Mouse (Mus musculus) Patski (cell line): Measurements from ENCODE around the gene Rpl27. TPM values are rescaled to one million over a fixed set of nuclear protein-coding genes. Genes with fewer than 3 reads are reported as not detected.
"Not testable (repeated sequence)": the region's sequence is repeated elsewhere in the genome, so short reads cannot be mapped to it uniquely, and the experiment has no call there.

Source experiments
- ATAC-seq: fragments of 100-300 bp; one replicate; pipeline ENCODE4 v1.8.0; 2021
- CTCF ChIA-PET: fragments of 350-600 bp; sonication (Branson Sonifier 250); formaldehyde crosslinking; loops from one replicate; lab custom pipeline; 2022; ENCODE audit warnings: inconsistent platforms; lab: Charles Lee
- POLR2A ChIA-PET: fragments of 350-600 bp; sonication (Branson Sonifier 250); formaldehyde crosslinking; loops from one replicate; lab custom pipeline; 2022; ENCODE audit warnings: antibody characterized with exemption, inconsistent platforms; lab: Charles Lee
- DNase-seq: peaks from one replicate; pipeline ENCODE4 v3.0.0-alpha.2; 2011; ENCODE audit warnings: low read depth, low spot score
- H3K27me3 ChIP-seq: fragments of 371-371 bp; one replicate; pipeline ENCODE4 v1.5.1; 2021
- CTCF ChIP-seq: fragments of 100-300 bp; IDR thresholded peaks from one replicate; pipeline ENCODE4 v1.5.1; 2021
- in situ Hi-C: fragments of 300-500 bp; cut with MboI; formaldehyde crosslinking; loops from 3 replicates; pipeline ENCODE4 v1.11.1; 2018; ENCODE audit warnings: low pct_unique_long_range_greater_than_20kb, mixed read lengths
- polyA plus RNA-seq: library from polyadenylated mRNA; unstranded; gene quantifications from one replicate; pipeline ENCODE4 v1.2.3, GENCODE M21; 2021

Gene Rpl27
- polyA plus RNA-seq, 1 experiment from 2014 or later = 391 TPM

DNA sequence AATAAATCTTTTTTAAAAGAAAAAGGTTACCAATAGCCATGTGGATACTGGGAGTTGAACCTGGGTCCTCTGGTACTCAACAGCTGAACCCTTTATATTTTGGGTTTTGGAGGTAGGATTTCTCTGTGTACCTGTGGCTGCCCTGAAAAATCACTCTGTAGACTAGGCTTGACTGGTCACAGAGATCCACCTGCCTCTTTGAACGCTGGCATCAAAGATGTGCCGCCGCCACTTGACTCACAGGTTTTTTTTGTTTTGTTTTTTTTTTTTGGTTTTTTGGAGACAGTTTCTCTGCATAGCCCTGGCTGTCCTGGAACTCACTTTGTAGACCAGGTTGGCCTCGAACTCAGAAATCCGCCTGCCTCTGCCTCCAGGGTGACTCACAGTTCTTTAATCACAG, 5.7 kb downstream of the Rpl27 start:
- CTCF ChIA-PET = no interaction called here
- no peaks in the 10 kb centered on the region for H3K27me3 ChIP-seq
- in situ Hi-C loops = no loop called here
- DNase-seq (no peak), ATAC-seq (no peak)
- no peak for TF ChIP-seq CTCF
- POLR2A ChIA-PET = interaction anchor here (0.7 to 1.0 kb wide), 2 partner anchors 9 to 17 kb away, joined by 3 read pairs; partner anchors contain the start of gene Rnd2

DNA sequence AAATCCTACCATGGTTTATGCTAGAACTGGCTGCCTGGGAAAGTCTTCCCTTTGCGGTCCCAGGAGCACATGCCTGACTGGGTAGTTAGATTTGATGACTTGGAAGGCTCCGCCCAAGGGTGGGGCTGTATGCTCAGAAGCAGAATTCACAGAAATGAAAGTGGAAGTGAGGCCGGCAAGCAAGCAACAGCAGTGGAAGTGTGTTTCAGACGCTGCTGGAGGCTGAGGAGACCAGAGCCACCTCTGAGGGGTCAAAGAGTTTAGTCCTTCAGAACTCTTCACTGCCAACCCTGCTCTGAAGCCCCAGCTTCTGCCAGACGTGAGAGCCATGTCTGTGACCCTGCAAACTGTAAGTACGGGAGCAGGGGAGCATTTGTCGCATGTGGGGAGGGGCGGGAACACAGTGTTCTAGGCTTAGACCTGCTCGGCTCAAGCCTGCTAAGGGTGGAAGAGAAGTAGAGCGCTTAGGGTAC, 6.2 kb downstream of the Rpl27 start, which contains the start of gene Ifi35:
Gene Ifi35 (plus strand): TSS at position 134 of the 473 bp plus-strand sequence.
- CTCF ChIA-PET = no interaction called here
- in situ Hi-C loops = no loop called here
- ATAC-seq (peak; percentile 80), DNase-seq (no peak)
- TF ChIP-seq CTCF = no peak
- POLR2A ChIA-PET = interaction anchor here (0.7 to 1.0 kb wide), 2 partner anchors 8 to 16 kb away, joined by 3 read pairs; partner anchors contain the start of gene Rnd2
- no peaks in the 10 kb centered on the region for H3K27me3 ChIP-seq

DNA sequence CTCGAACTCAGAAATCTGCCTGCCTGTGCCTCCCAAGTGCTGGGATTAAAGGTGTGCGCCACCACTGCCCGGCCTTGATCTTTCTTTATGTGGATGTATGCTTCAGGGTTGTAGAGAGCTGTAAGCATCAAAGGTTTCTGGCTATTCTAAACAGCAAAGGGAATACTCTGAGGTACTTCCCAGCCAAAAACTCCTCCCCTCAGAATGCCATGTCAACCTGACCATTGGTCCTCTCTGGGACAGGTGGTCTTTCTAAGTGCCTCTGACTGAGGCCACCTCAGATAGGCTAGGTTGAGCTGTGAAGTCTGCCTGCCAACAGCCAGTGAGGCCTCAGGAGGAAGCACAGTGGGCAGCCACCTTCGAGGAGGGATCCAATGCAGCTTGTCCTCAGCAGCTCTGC, 6.8 kb downstream of the Rpl27 start:
- ATAC-seq (no peak), DNase-seq (no peak)
- no peak for TF ChIP-seq CTCF
- in situ Hi-C loops = no loop called here
- CTCF ChIA-PET = interaction anchor here (0.7 kb wide), 1 partner anchor 18 kb away, joined by 3 read pairs; no protein-coding TSS in a partner anchor
- POLR2A ChIA-PET = interaction anchor here (1.0 to 1.7 kb wide), 2 partner anchors 8 to 16 kb away, joined by 3 to 8 read pairs; partner anchors contain the start of genes Rnd2 and Vat1
- no peaks in the 10 kb centered on the region for H3K27me3 ChIP-seq

DNA sequence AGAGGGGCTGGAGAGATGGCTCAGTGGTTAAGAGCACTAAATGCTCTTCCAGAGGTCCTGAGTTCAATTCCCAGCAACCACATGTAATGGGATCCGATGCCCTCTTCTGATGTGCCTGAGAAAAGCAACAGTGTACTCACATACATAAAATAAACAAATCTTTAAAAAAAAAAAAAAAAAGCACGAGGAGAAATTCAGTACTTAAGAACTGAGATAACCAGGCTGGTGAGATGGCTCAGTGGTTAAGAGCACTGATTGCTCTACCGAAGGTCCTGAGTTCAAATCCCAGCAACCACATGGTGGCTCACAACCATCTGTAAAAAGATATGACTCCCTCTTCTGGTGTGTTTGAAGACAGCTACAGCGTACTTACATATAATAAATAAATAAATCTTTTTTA, 7.5 kb downstream of the Rpl27 start:
- in situ Hi-C loops, ATAC-seq, H3K27me3 ChIP-seq, DNase-seq: not testable (repeated sequence)
- ChIA-PET CTCF (interaction anchor here (0.7 to 1.0 kb wide), 2 partner anchors 10 to 18 kb away, joined by 3 read pairs; no protein-coding TSS in a partner anchor), POLR2A (interaction anchor here (1.7 kb wide), 1 partner anchor 16 kb away, joined by 8 read pairs; the partner anchor contains the start of genes Rnd2 and Vat1)

DNA sequence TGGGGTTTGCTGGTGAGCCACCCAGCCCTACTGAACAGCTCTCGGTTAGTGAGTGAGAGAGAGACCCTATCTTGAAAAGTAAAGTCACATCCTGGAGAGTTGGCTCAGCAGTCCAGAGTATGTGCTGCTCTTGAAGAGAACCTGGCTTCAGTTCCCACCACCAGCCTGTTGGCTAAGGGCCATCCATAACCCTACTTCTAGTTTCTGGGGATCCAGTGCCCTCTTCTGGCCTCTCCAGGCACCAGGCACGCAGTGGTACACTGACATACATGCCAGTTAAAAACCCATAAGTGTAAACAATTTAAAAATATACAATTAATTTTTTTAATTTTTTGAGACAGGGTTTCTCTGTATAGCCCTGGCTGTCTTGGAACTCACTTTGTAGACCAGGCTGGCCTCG, 8.3 kb downstream of the Rpl27 start:
- ATAC-seq (no peak), DNase-seq (no peak)
- H3K27me3 ChIP-seq = no peaks in the 10 kb centered on the region
- in situ Hi-C loops = no loop called here
- TF ChIP-seq CTCF = no peak
- ChIA-PET POLR2A (interaction anchor here (1.7 kb wide), 1 partner anchor 15 kb away, joined by 8 read pairs; the partner anchor contains the start of genes Rnd2 and Vat1), CTCF (interaction anchor here (1.0 kb wide), 1 partner anchor 9 kb away, joined by 3 read pairs; no protein-coding TSS in a partner anchor)

DNA sequence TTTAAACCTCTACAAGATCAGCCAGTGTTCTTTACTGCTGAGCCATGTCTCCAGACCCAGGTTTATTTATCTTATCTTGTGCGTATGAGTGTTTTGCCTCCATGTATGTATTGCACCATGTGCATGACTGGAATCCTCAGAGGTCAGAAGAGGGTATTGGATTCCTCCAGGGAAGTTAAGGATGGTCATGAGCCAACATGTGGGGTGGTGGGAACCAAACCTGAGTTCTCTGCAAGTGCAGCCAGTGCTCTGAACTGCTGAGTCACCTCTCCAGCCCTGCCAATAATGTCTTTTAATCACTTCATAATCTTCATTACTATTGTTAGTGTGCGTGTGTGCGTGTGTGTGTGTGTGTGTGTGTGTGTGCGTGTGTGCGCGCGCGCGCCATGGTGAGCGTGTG, 9.4 kb downstream of the Rpl27 start:
- TF ChIP-seq CTCF = no peak
- DNase-seq (no peak), ATAC-seq (no peak)
- POLR2A ChIA-PET = no interaction called here
- CTCF ChIA-PET = no interaction called here
- in situ Hi-C loops = no loop called here
- H3K27me3 ChIP-seq = no peaks in the 10 kb centered on the region

DNA sequence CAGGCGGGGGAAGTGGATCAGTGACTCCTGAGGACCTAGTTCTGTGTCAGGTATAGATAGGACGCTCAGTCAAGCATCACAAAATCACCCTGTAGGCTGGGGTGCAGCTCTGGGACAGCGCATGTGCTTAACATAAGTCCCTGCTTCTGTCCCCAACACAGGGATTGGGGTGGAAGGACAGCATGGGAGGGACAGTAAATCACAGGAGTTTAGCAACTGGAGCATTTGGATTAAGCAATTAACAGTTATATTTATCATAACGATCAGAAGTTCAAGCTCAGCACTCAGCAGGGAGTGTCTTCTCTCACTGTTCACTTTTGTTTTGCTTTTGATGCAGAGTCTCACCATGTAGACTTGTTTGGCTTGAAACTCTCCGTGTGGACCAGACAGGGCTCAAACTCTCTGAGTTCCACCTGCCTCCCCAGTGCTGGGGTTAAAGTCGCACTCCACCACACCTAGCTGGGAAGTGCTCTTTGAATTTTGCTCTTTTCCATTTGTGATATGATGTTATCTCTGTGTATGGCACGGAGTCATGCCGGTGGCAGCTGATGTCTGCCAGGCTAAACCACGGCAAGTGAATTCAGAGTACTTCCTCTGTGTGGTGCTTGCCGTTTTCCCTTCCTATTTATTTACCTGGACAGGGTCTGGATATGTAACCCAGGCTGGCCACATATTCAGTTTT, 10.1 kb downstream of the Rpl27 start:
- ATAC-seq (no peak), DNase-seq (no peak)
- CTCF ChIA-PET = no interaction called here
- TF ChIP-seq CTCF = no peak
- in situ Hi-C loops = no loop called here
- POLR2A ChIA-PET = no interaction called here
- H3K27me3 ChIP-seq = no peaks in the 10 kb centered on the region

DNA sequence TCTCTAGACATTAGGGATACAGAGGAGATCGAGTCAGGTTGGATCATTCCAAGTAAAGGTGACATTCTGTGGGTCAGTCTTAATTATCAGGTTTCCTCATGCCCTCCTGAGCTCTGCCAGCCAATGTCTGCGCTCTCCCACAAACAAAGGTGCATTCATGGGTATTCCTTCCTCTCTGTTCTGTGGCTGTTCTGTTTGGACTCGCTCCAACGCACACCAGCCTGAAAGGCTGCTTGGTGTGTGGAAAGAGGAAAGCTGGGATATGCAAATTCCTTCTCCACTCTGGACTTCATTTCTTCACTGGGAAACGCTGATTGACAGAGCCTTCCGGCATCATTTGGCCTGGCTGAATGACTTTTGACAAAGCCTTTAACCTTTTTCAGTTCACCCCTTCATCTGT, 12.6 kb downstream of the Rpl27 start:
- ATAC-seq = no peak

DNA sequence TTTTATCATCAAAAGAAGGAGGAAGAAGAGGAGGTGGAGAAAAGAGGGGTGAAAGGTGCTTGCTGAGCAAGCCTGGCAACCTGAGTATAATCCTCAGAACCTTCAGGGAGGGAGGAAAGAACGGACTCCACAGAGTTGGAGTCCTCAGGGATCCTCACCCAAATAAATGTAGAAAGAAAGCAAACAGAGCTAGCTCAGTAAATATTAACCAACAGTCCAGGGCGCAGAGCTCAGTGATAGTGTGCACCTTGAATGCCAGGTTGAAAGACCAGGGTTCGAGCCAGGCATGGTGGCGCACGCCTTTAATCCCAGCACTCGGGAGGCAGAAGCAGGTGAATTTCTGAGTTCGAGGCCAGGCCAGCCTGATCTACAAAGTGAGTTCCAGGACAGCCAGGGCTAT, 13.5 kb downstream of the Rpl27 start:
- TF ChIP-seq CTCF = no peak
- ChIA-PET CTCF (interaction anchor here (1.1 to 2.0 kb wide), 2 partner anchors 12 to 37 kb away, joined by 3 to 7 read pairs; no protein-coding TSS in a partner anchor), POLR2A (interaction anchor here (1.8 kb wide), 1 partner anchor 9 kb away, joined by 6 read pairs; the partner anchor contains the start of gene Rnd2)
- no peaks in the 10 kb centered on the region for H3K27me3 ChIP-seq
- ATAC-seq (no peak), DNase-seq (no peak)
- in situ Hi-C loops = no loop called here

More for the DNA sequence above, 12.6 kb downstream of the Rpl27 start:
- POLR2A ChIA-PET = interaction anchor here (1.8 kb wide), 1 partner anchor 10 kb away, joined by 6 read pairs; the partner anchor contains the start of gene Rnd2
- no peak for DNase-seq
- in situ Hi-C loops = no loop called here
- TF ChIP-seq CTCF = no peak
- CTCF ChIA-PET = interaction anchor here (0.7 to 2.0 kb wide), 4 partner anchors 9 to 38 kb away, joined by 3 to 7 read pairs (median 4); no protein-coding TSS in a partner anchor
- H3K27me3 ChIP-seq = no peaks in the 10 kb centered on the region

DNA sequence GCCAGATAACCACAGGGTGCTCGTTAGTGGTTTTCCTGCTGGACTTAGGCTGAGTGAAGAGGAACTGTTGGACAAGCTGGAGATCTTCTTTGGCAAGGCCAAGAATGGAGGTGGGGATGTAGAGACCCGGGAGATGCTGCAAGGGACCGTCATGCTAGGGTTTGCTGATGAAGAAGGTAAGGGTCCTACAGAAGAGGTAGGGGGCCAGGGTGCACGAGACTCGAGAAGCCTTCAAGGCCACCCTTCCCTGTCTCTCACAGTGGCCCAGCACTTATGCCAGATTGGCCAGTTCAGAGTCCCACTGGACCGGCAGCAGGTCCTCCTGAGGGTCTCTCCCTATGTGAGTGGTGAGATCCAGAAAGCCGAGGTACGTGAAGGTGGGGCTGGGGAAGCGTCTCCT, 15.5 kb downstream of the Rpl27 start:
- H3K27me3 ChIP-seq = no peaks in the 10 kb centered on the region
- ChIA-PET POLR2A (no interaction called here), CTCF (interaction anchor here (1.4 kb wide), 1 partner anchor 16 kb away, joined by 3 read pairs; the partner anchor contains the start of gene Rpl27)
- ATAC-seq (no peak), DNase-seq (no peak)
- in situ Hi-C loops = no loop called here
- TF ChIP-seq CTCF = no peak
